Mouse (Mus musculus): ENCODE results near the gene Arhgap5. TPM values are rescaled to one million over a fixed set of nuclear protein-coding genes. Genes with fewer than 3 reads are reported as not detected.

Gene Arhgap5
- total RNA-seq (2014; rRNA removed; ENCODE audit: low replicate concordance) (54.8 and 63.2 TPM in 2 replicates), polyA plus RNA-seq (2015; fragmentation: Nextera tagmentation; extraction: Ambion mirVana) (23.9 and 25.0 TPM in 2 replicates)

DNA sequence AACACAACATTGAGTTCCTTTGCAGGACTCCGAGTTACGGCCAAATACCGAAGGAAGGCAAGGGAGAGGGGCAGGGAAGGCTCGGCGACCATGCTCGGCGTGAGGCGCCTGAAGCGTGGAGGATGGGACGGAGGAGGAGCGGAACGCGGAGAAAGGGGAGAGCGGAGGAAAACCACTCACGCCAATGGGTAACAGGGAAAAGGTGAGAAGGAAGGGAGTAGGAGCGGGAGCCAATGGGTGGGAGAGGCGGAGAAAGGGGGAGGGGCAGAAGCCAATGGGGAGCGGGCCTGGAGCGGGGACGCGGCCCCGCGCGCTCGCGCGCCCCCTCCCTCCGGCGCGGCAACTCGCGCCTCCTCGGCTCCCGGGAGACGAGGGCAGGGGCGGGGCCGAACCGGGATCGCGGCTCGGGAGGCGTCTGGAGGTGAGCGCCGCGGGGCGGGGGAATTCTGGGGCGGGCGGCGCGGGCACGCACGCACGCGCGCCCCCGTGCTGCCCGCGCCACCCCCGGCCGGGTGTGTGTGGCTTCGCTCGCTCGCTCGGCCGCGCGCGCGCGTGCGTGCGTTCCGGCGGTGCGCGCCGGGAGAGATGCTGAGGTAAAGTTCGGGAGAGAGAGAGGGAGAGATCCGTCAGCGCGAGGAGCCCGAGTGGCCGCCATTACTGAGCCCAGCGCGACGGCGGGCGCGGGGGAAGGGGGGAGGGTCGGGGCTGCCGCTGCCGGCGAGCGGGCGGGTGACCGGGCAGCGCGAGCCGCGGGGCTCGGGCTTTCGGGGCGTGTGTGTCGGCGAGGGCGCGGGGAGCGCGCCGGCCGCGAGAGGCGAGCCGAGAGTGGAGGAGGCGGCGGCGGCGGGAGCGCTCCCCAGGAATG, at the start of gene Arhgap5:
Arhgap5 (plus strand) TSS at position 517 of the 865 bp plus-strand sequence.
- peak within 1 kb of the TSS; percentile 99 for H3K9ac ChIP-seq (replicated peaks; ENCODE audit: low read depth, low read length)
- DNase-seq (ENCODE audit: low spot score) (peak; percentile 98), ATAC-seq (ENCODE audit: insufficient read depth, low read depth) (peak; percentile 94)
- H3K4me2 ChIP-seq (ENCODE audit: low read depth, low read length) = peak within 1 kb of the TSS; percentile 68
- TF ChIP-seq EP300 (IDR thresholded peaks at IDR 0.05; ENCODE audit: low read depth) (peak; percentile 75; the same call in 1 of the 2 replicates), CTCF (IDR thresholded peaks at IDR 0.05; ENCODE audit: low read depth) (no peak)
- H3K9me3 ChIP-seq (replicated peaks; ENCODE audit: control insufficient read depth, low read length) = no peaks in the 10 kb centered on the region
- under 1% methylated on average over 74 of the region's 119 CpGs for WGBS
- no peaks in the 10 kb centered on the region for H3K36me3 ChIP-seq (replicated peaks; ENCODE audit: control insufficient read depth, insufficient read depth, low read length)
- H3K27me3 ChIP-seq (ENCODE audit: control insufficient read depth, insufficient read depth, low read length) = no peaks in the 10 kb centered on the region
- peak within 1 kb of the TSS; percentile 99 for H3K27ac ChIP-seq (ENCODE audit: low read depth)
- peak within 1 kb of the TSS; percentile 93 for H3K4me3 ChIP-seq (ENCODE audit: low read depth, low read length)
- H3K4me1 ChIP-seq (ENCODE audit: control insufficient read depth, insufficient read depth) = peaks cover 6% of the 10 kb centered on the region; the same call in 1 of the 2 replicates

GRCm38 (mm10) chr12:52464593-52464992, 39.2 kb upstream of the Arhgap5 start:
- no peak for ATAC-seq (ENCODE audit: insufficient read depth, low read depth)

DNA sequence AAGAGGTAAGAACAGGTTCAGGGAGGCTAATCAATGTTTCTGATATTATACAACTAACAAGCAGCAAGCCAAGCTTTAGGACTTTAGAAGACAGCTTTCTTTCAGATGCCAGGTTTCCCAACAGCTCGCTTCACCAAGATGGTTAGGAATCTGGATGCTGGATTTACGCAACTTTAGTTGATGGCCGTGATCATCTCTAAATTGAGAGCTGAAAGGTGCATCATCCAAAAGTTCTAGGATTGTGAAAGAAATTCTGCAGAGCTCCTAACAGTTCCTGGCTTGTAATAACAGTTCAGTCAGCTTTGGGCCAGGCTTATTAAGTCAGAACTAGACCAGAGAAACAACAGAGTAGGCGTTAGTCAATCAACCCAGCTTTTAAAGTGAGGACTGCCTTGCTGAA, 32.2 kb upstream of the Arhgap5 start:
- H3K36me3 ChIP-seq (replicated peaks; ENCODE audit: control insufficient read depth, insufficient read depth, low read length) = no peaks in the 10 kb centered on the region
- H3K4me1 ChIP-seq (ENCODE audit: control insufficient read depth, insufficient read depth) = no peaks in the 10 kb centered on the region
- DNase-seq (ENCODE audit: low spot score) (no peak), ATAC-seq (ENCODE audit: insufficient read depth, low read depth) (no peak)
- H3K9me3 ChIP-seq (replicated peaks; ENCODE audit: control insufficient read depth, low read length) = no peaks in the 10 kb centered on the region
- no peak overlapping the region for H3K4me3 ChIP-seq (ENCODE audit: low read depth, low read length)
- no peak overlapping the region for H3K27ac ChIP-seq (ENCODE audit: low read depth)
- WGBS = 82% methylated on average over 4 of the region's 4 CpGs
- TF ChIP-seq EP300 (IDR thresholded peaks at IDR 0.05; ENCODE audit: low read depth) = no peak
- TF ChIP-seq CTCF (IDR thresholded peaks at IDR 0.05; ENCODE audit: low read depth) = no peak
- no peaks in the 10 kb centered on the region for H3K27me3 ChIP-seq (ENCODE audit: control insufficient read depth, insufficient read depth, low read length)
- H3K4me2 ChIP-seq (ENCODE audit: low read depth, low read length) = no peak overlapping the region
- no peak overlapping the region for H3K9ac ChIP-seq (replicated peaks; ENCODE audit: low read depth, low read length)

More at GRCm38 (mm10) chr12:52464593-52464992, 39.2 kb upstream of the Arhgap5 start:
- DNase-seq (ENCODE audit: low spot score) = no peak
- TF ChIP-seq CTCF (IDR thresholded peaks at IDR 0.05; ENCODE audit: low read depth) (no peak), EP300 (IDR thresholded peaks at IDR 0.05; ENCODE audit: low read depth) (no peak)
- Histone ChIP-seq H3K4me3 (ENCODE audit: low read depth, low read length) (no peak overlapping the region), H3K36me3 (replicated peaks; ENCODE audit: control insufficient read depth, insufficient read depth, low read length) (no peaks in the 10 kb centered on the region), H3K4me1 (ENCODE audit: control insufficient read depth, insufficient read depth) (peaks cover 4% of the 10 kb centered on the region; the same call in 1 of the 2 replicates), H3K9me3 (replicated peaks; ENCODE audit: control insufficient read depth, low read length) (no peaks in the 10 kb centered on the region), H3K27ac (ENCODE audit: low read depth) (no peak overlapping the region), H3K27me3 (ENCODE audit: control insufficient read depth, insufficient read depth, low read length) (no peaks in the 10 kb centered on the region), H3K9ac (replicated peaks; ENCODE audit: low read depth, low read length) (no peak overlapping the region), H3K4me2 (ENCODE audit: low read depth, low read length) (no peak overlapping the region)

DNA sequence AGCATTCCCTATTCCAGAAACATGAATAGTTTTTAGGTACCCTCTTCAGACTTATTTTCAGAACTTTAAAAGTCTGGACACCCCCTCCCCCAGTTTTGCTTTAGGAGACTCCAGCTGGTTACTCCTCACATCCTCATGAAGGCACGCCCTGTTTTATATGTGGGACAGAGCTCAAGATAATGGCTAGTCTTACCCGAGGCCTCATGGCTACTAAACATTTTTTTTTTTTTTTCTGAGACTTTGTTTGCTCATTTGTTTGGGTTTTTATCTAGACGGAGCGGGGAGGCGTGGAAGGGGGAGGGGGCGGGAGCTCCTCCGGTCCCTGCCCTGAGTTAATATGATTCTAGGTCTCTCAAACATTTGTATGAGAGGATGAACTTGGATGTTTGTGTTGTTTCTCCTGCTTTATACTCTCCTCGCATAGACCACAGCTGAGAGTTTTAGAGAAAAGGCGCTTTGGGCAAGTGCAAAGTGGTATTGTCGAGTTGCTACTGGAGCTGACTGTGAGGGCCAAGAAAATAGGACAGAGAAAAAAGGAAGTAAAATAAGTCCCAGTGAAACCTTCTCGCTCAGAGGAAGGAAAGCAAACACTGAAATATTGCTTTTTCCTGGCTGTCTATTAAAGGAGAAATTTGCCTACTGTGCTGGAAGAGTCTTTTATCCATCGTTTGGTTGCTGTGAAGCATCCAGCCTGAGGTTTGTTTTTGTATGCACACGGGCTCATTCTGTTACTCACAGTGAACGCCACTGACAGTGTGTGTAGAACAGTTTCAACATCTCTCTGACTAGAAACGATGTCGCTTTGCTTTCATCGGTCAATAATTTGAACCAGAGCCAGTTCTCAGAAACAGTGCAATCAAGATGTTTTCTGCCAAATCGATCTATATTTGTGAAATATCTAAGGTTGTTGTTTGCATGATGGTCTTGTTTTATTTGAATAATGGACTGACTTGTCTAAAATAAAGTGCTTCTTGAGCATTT, 29.5 kb upstream of the Arhgap5 start:
- Histone ChIP-seq H3K9me3 (replicated peaks; ENCODE audit: control insufficient read depth, low read length) (no peaks in the 10 kb centered on the region), H3K36me3 (replicated peaks; ENCODE audit: control insufficient read depth, insufficient read depth, low read length) (no peaks in the 10 kb centered on the region), H3K9ac (replicated peaks; ENCODE audit: low read depth, low read length) (0 out of 2 replicates have a peak overlapping the region, but pooled peaks have one; percentile 19), H3K4me1 (ENCODE audit: control insufficient read depth, insufficient read depth) (peaks cover under 1% of the 10 kb centered on the region; the same call in 1 of the 2 replicates), H3K4me2 (ENCODE audit: low read depth, low read length) (peak overlapping the region; percentile 31), H3K27ac (ENCODE audit: low read depth) (no peak overlapping the region), H3K27me3 (ENCODE audit: control insufficient read depth, insufficient read depth, low read length) (no peaks in the 10 kb centered on the region), H3K4me3 (ENCODE audit: low read depth, low read length) (no peak overlapping the region)
- TF ChIP-seq CTCF (IDR thresholded peaks at IDR 0.05; ENCODE audit: low read depth) (no peak), EP300 (IDR thresholded peaks at IDR 0.05; ENCODE audit: low read depth) (no peak)
- ATAC-seq (ENCODE audit: insufficient read depth, low read depth) (no peak), DNase-seq (ENCODE audit: low spot score) (no peak)
- WGBS = 64% methylated on average over 18 of the region's 18 CpGs

DNA sequence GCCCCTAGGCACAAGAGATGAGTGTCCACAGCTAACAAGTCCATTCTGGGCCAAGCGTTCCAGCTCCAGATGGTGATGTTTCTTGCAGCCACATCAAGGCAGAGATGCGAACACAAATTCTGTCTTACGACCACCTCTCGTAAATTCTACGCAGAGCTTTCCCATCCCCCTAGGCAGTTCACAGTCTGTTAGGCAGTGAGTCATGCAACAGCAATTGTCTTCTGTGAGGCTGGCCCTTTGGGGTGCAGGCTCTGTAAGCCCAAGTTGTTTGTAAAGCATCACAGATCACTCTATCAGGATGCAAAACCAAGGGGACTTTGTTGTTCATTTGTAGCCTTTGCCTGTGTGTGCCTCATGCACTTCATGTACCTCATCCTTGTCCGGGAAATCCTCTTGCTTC, 27.7 kb upstream of the Arhgap5 start:
- WGBS = 79% methylated on average over 6 of the region's 6 CpGs
- TF ChIP-seq EP300 (IDR thresholded peaks at IDR 0.05; ENCODE audit: low read depth) = no peak
- no peak for TF ChIP-seq CTCF (IDR thresholded peaks at IDR 0.05; ENCODE audit: low read depth)

More for the DNA sequence above, 27.7 kb upstream of the Arhgap5 start:
- Histone ChIP-seq H3K27ac (ENCODE audit: low read depth) (no peak overlapping the region), H3K9me3 (replicated peaks; ENCODE audit: control insufficient read depth, low read length) (no peaks in the 10 kb centered on the region), H3K4me2 (ENCODE audit: low read depth, low read length) (no peak overlapping the region), H3K4me3 (ENCODE audit: low read depth, low read length) (no peak overlapping the region), H3K9ac (replicated peaks; ENCODE audit: low read depth, low read length) (no peak overlapping the region), H3K4me1 (ENCODE audit: control insufficient read depth, insufficient read depth) (peaks cover 4% of the 10 kb centered on the region; the same call in 1 of the 2 replicates), H3K36me3 (replicated peaks; ENCODE audit: control insufficient read depth, insufficient read depth, low read length) (no peaks in the 10 kb centered on the region), H3K27me3 (ENCODE audit: control insufficient read depth, insufficient read depth, low read length) (no peaks in the 10 kb centered on the region)
- no peak for ATAC-seq (ENCODE audit: insufficient read depth, low read depth)
- DNase-seq (ENCODE audit: low spot score) = no peak

Data from heart, postnatal 0 days (tissue).